Mouse (Mus musculus) T-cell, adult 2 months (primary cell): ENCODE data around the gene Rbmxl1.

ENCODE experiments used
- DNase-seq: peaks from one replicate; pipeline ENCODE4 v3.0.0; 2022; ENCODE audit warnings: low spot score

Gene Rbmxl1

GRCm38 (mm10) chr8:78493031-78493430 lies 15.7 kb downstream of the Rbmxl1 start:
- no peak for DNase-seq

DNA sequence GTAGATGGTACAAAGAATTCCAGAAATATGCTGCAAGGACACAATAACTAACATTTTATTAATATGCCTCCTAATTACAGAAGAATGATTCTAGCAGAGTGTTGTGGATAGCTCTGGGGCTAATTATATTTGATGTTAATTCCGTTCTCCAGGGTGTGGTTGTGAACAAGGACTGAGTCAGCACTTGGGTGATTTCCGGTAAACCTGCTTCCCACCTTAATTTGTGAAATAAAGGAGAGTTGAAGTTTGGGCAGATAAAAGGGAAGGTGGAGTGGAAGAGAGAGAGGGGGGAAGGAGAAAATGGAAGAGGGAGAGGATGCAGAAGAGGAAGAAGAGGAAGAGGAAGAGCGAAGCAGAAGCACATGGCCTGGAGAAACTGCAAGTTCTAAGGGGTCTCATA lies 19.0 kb downstream of the Rbmxl1 start:
- DNase-seq, result no peak

DNA sequence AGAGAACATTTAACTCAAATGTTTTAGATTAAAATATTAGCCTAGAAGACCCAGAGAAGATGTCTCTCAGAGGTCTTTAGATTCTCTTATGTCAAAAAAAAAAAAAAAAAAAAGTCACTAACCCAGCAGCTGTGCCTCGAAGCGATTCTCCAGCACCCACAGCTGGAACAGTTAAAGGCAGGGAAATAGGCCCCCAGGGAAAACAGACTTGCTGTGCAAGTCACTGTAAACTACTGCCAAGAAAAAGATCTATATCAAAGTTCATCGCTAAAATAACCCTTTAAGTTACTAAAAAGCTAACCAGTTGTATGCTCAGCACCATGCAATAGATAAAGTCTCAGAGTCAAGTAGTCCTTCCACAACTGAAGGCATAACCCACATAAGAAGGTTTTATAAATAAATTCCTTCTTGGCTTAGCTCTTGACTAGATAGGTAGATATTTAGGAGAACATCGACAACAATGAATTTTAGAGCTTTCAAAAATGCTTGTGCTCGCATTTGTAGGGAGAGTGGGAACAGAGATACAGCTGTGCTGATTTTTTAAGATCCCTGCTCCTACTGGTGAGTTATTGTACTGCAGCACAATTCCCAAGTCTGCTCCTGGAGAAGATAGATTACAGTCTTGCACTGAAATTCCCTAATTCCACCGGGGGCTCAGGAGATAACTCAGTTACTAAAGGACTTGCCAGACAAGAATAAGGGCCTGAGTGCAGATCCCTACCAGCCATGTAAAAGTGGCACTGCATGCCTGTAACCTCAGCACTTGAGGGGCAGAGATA lies 31.5 kb downstream of the Rbmxl1 start:
- DNase-seq, result no peak

DNA sequence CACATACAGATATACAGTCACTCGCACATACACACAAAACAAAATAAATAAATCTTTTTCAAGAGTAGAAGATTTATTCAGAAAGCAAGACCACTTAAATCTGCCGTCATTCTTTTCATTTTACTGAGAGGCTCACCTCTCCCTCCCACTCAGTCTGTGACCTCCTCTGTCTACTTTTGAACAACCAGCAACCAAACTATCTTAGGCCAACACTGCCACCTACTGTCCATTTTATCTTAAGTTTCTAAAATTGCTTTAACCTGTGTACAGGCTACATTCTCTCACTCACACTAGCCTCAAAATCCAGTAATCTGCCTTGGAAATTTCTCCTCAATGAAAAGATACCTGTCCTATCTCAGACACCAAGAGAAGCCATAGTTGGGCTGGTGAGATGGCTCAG lies 40.8 kb downstream of the Rbmxl1 start:
- DNase-seq, result no peak

- no peak for DNase-seq
Observed at GRCm38 (mm10) chr8:78463941-78464340, 44.8 kb downstream of the Rbmxl1 start.

DNA sequence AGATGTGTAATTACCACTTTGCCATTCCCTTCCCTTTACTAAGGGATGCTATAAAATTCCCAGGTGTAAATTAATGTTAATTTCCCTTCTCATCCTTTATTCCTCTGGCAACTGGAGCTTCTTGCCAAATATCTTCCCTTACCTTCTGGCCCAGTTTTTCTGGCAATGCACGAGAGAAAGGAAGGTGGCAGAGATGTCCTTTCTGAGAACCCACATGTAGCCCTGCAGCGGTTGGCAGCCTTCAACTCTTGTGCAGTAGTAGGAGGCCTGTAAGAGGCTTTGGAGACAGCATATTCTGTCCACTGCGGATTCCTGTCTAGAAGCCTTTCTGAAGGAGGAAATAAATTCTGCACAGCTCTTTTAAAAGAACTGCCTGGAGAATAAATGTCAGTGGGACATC lies 52.3 kb downstream of the Rbmxl1 start:
- DNase-seq, result no peak
